Mouse (Mus musculus) left cerebral cortex, postnatal 4 days (tissue): ENCODE measurements around the gene Lad1. TPM values are rescaled to one million over a fixed set of nuclear protein-coding genes. Genes with fewer than 3 reads are reported as not detected.

Experiments used
- DNase-seq: peaks from one replicate; pipeline ENCODE4 v3.0.0-alpha.2; 2022
- intact Hi-C: fragments of 180-260 bp; cut with DNase I; formaldehyde crosslinking; loops from one replicate; pipeline ENCODE4 v1.15.1; 2025
- total RNA-seq, 2 experiments: library from RNA; stranded (reverse); gene quantifications; 2 replicates each; pipeline ENCODE4 v1.2.3; 2021

Lad1 gene
- total RNA-seq, 2 experiments from 2014 or later = 0.64 to 0.86 TPM

- DNase-seq = no peak
- intact Hi-C loops = no loop called here
Observed at GRCm38 (mm10) chr1:135840675-135841395, 22.4 kb downstream of the Lad1 start.

- intact Hi-C loops = no loop called here
- DNase-seq = no peak
Observed at GRCm38 (mm10) chr1:135843519-135844262, 25.3 kb downstream of the Lad1 start.

GRCm38 (mm10) chr1:135844481-135844880 is 26.1 kb downstream of the Lad1 start:
- intact Hi-C loops = no loop called here
- no peak for DNase-seq

DNA sequence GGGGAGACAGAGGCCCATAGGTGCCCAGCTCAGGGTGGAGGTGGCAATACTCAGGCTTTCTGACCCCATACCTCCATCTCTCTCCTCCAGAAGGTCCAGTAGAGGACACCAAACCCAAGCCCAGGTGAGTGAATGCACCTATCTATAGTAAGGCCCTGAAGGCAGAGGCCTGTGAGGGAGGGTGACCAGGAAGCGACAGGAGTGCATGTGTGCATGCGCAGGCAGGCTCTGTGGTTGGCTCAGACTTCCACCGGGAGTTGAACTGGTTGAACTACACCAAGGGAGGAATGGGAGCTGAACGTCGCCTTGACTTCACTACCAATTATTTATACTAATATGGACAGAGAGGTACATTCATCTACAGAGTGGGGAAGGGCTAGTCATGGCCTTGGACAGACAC is 28.2 kb downstream of the Lad1 start:
- intact Hi-C loops = no loop called here
- DNase-seq = no peak

- intact Hi-C loops = no loop called here
Observed at GRCm38 (mm10) chr1:135847139-135847562, 28.8 kb downstream of the Lad1 start.

DNA sequence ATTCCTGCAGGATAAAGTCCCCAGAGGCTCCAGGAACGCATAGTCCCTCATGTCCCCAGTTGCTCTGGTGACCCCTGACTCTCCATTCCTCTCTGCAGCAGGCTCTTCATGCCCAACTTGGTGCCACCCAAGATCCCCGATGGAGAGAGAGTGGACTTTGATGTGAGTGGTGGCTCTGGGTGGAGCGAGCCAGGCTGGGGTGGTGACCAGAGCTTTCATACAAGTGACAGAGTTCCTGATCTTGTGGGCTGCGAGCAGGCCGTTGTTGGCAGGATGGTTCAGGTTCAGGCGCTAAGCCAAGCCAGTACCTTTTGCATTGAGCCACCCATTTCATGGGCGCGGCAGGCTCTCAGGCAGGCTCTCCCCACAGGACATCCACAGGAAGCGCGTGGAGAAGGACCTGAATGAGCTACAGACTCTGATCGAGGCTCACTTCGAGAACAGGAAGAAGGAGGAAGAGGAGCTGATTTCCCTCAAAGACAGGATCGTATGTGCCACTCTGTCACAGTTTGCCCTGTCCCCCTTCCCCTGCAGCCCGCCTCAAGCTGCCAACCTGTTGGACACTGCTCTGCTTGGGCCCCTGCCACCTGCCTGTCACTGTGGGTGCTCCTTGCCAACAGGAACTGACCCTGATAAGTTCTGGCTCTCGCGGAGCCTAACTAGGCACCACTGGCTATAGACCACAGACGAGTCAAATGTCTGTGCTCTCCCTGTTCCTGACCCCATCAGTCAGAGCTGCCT is 29.4 kb downstream of the Lad1 start:
- intact Hi-C loops = no loop called here
- no peak for DNase-seq

More at GRCm38 (mm10) chr1:135847139-135847562, 28.8 kb downstream of the Lad1 start:
- peak; percentile 32 for DNase-seq

GRCm38 (mm10) chr1:135850722-135851512 is 32.5 kb downstream of the Lad1 start:
- intact Hi-C loops = no loop called here
- DNase-seq = peak; percentile 51

DNA sequence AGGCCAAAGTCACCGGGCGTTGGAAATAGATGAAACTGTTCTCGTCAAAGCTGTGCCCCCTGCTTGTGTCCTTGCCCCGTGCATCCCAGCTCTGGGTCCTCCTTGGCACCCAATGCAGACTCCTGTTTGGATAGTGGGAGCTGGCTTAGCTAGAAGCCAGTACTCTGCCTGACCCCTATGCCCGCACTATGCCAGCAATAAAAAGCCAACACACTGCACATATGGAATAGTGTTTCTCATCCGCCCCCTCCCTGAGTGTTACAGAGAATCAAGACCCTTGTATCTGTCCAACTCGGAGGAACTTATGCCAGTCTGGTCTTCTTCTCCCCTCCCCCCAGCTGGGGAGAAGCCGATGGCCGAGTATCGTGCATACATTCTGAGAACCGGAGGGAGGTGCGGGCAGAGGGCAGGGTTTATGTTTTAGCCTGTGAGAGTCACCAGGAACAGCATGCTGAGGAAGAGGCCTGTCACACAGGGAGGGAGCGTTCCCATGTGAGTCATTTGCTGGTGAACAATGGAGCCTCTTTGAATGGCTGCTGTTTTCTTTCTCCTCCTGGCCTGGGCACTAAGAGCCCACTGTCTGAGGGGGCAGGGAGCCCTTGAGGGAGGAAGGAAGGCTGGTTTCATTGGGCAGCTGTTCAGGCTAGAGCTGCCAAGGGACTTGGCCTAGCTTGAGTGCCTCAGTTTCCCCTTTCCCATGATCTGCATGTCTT is 33.8 kb downstream of the Lad1 start:
- intact Hi-C loops = no loop called here
- no peak for DNase-seq

DNA sequence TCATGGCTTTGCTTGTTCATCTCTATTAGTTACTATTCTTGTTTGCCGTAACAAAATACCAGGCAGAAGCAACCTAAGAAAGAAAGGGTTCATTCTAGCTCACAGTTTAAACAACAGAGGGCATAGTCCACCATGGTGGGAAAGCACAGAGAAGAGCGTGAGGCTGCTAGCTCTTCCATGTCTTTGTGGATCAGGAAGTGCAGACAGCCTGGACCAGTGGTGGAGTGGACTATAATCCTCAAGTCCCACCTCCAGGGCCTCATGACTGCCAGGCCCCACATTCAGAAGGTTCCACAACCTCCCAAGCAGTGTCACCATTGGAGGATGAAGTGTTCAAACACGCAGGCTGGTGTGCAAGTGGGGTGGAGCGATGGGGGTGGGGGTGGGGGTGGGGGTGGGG is 34.8 kb downstream of the Lad1 start:
- intact Hi-C loops = no loop called here
- DNase-seq = no peak

GRCm38 (mm10) chr1:135854591-135855343 is 36.4 kb downstream of the Lad1 start:
- no peak for DNase-seq
- intact Hi-C loops = no loop called here

DNA sequence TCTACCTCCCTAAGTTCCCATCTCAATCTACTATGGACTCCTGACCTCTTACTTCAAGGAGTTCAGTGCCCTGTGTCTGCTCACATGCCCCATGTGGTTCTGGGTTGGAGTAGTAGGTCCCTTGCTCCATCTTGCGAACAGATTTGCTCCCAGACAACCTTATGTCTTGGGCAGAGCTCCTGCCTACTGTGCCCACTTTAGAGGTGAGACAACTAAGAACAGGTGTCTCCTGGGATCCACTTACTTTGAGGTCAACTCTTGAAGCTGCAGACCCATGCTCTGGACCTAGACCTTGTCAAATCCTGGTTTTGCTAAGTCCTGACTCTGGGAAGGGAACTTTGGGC is 36.9 kb downstream of the Lad1 start:
- intact Hi-C loops = no loop called here
- DNase-seq = no peak

- intact Hi-C loops = no loop called here
- no peak for DNase-seq
Observed at GRCm38 (mm10) chr1:135856070-135856469, 37.7 kb downstream of the Lad1 start.

GRCm38 (mm10) chr1:135857137-135857775 is 38.9 kb downstream of the Lad1 start:
- intact Hi-C loops = no loop called here

DNA sequence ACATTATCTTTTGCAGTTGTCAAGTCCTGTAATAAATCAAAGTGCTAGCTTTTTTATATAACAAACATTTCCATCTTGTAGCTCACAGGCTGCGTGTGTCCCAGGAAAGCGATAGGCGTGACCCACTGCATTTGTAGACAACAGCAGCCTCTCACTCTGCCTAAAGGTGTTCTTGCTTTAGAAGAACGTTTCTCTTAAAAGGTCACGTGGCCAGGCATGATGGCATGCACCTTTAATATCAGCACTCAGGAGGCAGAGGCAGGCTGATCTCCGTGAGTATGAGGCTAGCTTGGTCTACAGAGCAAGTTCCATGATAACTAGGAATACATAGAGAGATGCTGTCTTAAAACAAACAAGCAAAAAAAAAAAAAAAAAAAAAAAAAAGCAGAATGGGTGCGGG is 40.1 kb downstream of the Lad1 start:
- intact Hi-C loops = no loop called here
- DNase-seq = no peak

More at GRCm38 (mm10) chr1:135857137-135857775, 38.9 kb downstream of the Lad1 start:
- no peak for DNase-seq

- DNase-seq = no peak
- intact Hi-C loops = no loop called here
Observed at GRCm38 (mm10) chr1:135861091-135861490, 42.7 kb downstream of the Lad1 start.

GRCm38 (mm10) chr1:135861980-135862552 is 43.7 kb downstream of the Lad1 start:
- intact Hi-C loops = no loop called here
- DNase-seq = no peak

DNA sequence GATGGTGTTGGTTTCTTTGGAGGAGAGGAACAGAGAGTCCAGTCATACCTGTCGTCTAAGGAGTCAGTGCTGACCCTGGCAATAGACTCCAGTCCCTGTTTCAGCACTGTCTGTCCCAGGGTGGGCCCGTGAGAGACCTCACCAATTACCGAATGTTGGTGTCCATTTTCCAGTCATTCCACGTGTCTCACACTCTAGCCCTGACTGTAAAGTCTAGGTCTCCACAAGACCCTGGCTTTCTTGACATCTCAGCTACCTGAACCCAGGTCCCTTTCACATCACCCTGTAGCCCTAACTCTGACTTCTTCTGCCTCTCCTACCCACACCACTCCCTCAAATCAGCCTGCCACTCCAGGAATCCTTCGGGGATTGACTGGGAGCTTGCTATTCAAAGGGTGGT is 44.2 kb downstream of the Lad1 start:
- no peak for DNase-seq
- intact Hi-C loops = no loop called here

GRCm38 (mm10) chr1:135863786-135864335 is 45.5 kb downstream of the Lad1 start:
- intact Hi-C loops = loop anchor here (2.0 kb wide), 1 partner anchor 81 kb away; no protein-coding TSS in a partner anchor

More at GRCm38 (mm10) chr1:135863786-135864335, 45.5 kb downstream of the Lad1 start:
- no peak for DNase-seq
